Mouse (Mus musculus): ENCODE measurements at regions not wholly inside any gene's neighbourhood (a gene's known extent, or its start where the extent isn't known, plus 50 kb on each side); places are given as distances from the start of the nearest gene placed in this dataset.

DNA sequence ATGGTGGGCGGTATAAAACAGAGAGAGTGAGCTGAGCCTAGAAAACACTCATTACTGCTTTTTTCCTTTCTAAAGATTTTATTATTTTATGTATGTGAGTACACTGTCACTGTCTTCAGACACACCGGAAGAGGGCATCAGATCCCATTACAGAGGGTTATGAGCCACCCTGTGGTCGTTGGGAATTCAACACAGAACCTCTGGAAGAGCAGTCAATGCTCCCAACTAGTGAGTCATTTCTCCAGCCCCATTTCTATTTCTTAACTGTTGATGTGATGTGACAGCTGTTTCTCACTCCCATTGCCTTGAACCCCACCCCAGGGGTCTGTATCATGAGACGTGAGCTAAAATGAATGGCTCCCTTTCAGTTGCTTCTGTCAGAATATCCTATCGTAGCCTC is 82.6 kb upstream of the Haao start:
- no peak for DNase-seq (ENCODE audit: low spot score)

DNA sequence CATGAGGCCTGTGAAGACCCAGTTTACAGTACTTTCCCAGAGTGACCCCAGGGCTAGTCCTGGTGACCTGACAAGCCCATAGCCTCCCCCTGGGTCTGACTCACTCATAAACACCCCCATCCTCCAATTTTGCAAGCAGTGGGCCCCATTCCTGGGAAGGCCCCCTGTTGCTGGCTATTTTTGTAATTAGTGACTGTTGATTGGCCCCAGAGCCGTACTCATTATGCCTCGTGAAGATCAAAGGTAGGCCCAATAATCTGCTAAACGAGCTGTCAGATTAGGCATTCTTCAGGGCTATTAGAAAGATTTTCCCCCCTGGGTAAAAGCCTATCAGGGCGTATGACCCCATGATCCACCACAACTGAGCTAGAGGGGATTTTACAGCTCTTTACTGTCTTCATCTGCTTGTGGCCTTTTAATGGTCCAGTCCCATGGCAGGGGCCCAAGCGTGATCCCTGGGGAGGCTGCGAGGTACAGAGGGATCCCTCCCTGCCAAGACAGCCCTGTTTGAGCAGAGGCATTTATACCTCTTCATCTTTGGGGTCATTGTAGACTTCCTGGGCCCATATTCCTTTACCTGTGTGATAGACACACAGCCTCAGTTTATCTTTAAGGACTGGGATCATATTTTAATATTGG is 80.1 kb upstream of the Haao start:
- peak; percentile 49 for DNase-seq (ENCODE audit: low spot score)

DNA sequence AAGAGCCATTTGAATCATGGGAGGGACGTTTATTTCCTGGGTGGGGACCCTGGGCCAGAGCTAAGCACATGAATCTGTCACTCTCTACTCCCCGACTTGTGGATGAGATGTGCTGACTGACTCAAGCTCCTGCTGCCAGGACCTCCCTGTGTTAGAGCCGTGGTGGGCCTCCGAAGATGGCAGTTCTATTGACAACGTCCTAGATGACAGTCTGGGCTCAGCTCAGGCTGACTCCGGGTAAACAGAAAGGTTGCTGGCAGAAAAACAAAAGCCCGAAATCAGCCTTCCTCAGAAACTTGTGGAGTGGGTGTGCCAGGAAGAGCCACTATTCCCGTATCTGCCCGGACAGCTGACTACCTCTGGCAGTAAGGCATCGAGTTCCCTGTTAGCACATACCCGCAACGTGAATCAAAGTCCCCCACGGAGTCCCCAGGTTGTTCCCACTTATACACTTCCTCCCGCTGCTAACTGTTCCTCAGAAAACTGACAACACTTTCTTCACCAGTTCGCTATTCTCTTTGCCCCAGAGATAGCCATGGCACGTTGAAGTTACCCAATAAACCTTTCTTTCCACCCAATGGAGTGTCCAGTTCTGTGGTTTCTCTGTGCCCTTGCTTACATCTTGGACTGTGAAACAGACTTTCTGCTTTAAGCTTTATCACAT is 76.6 kb upstream of the Haao start:
- no peak for DNase-seq (ENCODE audit: low spot score)

DNA sequence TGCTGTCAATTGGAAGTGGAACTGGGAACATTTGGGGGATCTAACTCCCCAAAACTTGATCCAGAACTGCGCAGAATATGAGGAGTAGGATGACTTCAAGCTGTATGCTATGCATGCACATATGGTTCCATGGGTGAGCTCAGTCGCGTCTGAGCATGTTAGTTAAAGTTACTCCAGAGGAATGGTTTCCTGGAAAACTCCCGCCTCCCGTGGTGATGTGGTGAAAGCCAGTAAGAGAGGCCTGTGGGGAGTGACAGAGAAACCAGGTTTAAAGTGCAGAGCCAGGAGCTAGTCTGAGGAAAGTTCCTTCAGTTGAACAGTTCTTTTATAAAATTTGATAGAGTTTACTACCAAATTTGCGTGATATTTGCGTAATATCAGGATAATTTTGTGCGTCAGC is 73.1 kb upstream of the Haao start:
- DNase-seq (ENCODE audit: low spot score): no peak

DNA sequence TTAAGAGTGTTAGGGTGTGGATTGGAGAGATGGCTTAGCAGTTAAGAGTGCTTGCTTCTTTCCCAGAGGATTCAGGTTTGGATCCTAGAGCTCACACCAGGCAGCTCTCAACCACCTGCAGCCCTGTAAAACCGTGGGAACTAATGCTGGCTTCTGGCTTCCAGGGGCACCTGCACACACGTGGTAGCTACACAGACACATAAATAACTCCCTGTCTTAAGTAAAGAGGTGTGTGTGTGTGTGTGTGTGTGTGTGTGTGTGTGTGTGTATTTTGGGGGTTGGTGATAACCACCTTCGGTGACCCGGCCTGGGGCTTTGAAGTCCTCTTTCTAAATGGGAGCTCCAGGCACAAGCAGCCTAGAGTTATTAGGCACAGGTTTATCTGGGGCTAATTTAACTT is 72.5 kb upstream of the Haao start:
- DNase-seq (ENCODE audit: low spot score): no peak

DNA sequence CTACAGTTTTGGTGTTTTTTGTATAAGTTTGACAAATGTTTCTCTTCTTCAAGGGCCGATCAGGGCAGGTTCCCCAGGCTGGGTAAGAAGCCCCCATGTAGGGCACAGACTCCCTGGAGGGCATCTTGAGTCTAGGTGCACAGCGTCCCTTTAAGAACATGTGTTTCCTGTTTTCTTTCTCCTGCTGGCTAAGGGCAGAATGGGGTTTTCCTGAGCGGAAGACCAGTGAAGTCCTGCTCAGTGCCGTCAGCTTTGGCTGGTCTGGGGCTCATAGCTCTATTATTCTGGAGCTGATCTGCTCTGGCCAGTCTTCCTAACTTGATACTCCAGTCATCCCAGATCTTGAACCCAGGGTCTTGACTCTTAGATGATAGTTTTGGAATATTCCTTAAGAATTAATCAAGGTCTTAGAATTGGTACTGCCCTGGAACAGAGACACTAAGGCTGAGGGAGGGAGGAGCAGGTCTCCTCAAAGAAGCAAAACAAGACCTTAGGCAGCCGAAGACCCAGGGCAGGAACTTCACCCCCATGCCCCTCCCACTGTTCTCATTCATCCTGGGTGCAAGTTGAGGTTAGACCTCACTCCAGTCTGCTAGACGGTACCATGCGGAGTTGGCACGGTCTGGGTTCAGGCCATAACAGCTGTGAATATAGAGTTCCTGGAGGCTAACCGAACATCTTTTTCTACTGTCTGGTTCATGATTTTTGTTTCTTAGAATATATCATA is 70.8 kb upstream of the Haao start:
- no peak for DNase-seq (ENCODE audit: low spot score)

DNA sequence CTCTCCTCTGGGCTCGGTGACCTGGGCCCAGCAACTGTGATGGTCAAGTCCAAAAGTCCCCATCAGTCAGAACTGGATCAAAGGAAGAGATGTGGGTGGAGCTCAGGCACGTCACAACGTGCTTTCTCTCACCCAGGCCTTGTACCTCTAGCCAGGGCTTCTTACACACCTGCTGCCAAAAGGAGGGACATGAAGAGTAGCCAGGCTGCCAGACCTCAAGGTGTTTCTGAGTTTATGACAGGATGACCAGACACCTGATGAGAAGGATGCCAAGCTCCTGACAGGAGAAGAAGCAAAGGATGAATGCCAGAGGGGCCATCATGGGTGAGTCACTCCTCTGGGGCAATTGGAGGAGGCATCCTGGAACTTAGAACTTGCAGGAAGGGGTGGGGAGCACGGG is 70.0 kb upstream of the Haao start:
- no peak for DNase-seq (ENCODE audit: low spot score)

DNA sequence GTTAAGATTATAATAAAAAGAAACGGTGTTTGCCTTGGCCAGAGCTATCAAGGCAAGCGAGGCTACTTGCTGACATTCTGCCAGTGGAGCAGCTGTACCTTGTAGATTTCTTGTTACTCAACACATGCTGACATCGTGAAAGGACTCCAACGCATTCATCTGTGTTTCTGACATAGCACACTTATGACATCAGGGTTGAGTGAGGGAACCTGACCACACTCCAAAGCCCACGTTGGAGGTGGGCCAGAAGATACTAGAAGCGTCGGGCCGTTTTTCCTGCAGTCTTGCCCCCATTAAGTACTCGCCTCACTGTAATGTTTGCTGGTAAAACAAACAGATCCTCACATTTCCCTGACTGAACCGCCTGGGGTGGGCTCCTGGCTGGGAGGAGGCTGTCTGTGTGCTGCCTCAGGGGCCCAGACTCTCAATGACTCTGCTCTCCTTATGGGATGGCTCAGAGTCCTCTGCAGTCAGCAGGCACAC is 69.0 kb upstream of the Haao start:
- DNase-seq (ENCODE audit: low spot score): no peak

DNA sequence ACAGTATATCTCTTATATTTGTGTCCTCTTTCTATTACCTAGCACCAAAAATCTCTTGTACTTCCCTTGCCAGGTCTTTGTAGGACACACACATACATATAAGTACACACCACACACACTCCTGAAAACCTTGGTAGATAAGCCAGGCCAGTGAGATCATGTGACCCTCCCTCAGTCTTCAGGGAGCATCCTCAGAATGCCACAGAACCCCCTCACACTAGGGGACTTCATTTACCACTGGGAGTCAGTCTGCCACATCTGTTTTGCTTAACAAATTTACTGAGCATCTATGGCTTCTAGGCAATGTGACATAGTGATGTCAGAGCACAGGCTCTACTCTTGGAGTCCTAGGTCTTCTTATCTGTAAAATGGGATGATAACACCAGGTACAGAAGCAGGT is 67.3 kb upstream of the Haao start:
- DNase-seq (ENCODE audit: low spot score): no peak

DNA sequence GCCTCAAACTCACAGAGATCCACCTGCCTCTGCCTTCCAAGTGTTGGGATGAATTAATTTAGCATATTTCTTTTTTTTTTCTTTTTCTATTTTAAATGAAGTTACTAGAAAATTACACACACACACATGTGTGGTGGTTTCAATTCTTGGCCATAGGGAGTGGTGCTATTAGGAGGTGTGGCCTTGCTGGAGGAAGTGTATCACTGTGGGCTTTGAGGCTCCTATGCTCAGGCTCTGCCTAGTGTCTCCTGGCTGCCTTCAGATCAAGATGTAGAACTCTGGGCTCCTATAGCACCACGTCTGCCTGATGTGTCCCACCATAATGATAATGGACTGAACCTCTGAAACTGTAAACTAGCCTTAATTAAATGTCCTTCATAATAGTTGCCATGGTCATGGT is 66.8 kb upstream of the Haao start:
- no peak for DNase-seq (ENCODE audit: low spot score)

DNA sequence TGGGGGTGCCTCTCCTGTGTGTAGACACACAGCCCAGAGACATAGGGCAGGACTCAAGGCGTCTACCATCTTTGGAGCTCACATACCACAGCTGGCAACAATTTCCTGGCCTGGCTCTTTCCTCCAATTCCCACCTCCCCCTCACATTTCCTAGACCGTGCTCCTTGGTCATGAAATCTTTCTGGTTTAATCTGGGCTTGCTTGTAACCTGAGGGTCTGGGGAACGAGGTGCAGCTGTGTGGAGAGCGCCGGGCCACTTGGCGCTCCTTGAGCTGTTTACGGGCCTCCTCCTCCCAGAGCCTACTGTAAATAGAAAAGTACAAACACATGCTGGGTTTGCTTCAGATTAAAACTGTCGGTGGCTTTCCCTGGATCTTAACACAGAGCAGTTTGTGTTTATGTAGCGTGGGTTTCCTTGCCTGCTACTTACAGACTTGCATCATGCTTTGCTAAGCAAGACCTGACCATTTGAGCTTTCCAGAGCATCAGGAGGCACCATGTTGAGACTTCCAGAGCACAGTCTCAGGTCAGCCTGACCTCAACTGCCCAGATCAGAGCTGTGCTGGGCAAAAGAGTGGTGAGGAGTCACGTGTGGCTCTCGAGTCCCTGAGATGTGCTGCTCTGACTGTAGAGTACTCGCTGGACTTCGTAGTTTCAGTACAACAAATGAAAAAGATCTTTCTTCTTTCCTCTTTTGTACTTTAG is 66.1 kb upstream of the Haao start:
- no peak for DNase-seq (ENCODE audit: low spot score)

DNA sequence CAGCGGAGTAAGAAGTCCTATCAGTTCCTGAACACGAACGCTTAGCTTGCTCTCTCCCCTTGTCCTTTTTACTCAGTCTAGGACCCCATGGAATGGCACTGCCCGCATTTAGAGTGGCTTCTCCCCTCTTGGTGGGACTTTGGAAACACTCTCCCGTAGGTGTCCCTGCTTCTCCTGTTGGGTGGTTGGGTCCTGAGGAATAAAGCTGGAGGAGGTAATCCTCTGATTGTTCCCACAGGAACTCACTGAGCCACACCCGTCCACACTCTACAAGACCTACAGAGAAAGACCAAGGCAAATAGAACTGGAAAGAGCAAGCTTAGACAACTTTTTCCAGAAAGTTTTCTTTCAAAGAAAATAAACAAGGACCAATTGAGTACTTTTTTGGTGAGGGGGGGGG is 64.7 kb upstream of the Haao start:
- DNase-seq (ENCODE audit: low spot score): no peak

DNA sequence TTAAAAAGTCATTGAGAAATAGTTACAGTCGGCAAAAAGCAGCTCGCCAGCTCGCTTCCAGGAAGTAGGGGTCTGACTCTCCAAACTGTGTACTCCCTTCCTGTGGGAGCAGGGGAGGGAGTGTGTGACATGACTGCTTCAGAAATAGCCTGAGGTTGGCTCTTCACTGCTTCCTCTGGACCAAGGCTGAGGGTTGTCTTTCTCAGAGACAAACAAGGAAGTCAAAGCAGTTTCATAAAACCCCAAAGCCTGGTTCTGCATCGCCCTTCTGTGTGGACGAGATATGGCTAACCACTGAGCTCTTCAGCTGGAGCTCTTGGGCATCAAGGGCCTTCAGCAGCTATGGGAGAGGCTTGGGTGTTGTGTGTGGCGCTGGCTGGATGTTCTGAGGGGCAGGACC is 61.0 kb upstream of the Haao start:
- no peak for DNase-seq (ENCODE audit: low spot score)

DNA sequence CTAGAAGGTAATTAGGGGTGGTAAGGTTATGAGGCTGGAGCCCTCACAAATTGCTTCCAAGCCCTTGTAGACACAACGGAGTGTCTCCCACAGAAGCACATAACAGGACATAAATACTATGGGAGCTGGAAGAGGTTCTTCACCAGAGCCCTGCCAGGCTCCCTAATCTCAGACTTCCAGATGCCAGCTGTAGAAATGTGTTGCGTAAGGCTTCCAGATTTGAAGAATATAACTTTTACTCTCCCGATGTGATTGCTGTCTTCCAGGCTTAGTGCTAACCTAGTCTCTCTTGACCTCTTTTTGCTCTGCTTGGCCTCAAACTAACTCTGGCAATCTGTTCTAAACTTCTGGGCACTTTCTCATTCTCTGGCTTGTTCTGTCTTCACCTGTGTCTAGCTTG is 59.8 kb upstream of the Haao start:
- DNase-seq (ENCODE audit: low spot score): no peak

DNA sequence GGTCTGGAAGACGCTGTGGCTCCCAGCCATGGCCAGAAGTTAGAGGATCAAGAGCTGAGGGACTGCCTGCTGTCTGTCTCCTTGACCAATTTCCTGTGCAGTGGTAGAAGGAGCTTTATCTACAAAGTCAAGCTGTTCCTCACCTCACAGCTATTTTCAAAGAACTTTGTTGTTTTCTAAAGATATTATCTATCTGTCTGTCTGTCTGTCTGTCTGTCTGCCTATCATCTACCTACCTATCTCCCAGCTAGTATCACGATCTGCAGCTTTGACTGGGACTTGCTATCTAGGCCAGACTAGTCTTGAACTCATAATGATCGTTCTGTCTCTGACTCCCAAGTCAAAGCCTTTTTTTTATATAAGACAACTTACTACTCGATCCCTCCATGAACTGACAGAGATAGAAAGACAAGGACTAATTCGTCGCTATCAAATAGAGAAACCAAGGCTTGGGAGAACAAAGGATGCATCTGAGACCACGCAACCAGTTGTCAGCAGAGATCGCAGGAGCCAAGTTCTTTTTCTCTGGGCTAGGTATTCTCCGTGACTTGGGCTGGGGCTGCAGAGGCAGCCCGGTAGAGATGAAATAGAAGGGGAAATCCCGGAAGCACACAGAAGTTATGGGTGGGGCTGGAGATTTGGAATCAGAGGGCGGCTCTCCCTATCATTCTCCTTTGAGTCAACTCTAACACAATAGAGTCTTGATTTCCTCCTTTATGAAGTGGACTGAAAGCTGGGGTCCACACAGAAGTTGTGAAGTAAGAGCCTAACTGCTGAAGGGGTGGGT is 59.2 kb upstream of the Haao start:
- no peak for DNase-seq (ENCODE audit: low spot score)

DNA sequence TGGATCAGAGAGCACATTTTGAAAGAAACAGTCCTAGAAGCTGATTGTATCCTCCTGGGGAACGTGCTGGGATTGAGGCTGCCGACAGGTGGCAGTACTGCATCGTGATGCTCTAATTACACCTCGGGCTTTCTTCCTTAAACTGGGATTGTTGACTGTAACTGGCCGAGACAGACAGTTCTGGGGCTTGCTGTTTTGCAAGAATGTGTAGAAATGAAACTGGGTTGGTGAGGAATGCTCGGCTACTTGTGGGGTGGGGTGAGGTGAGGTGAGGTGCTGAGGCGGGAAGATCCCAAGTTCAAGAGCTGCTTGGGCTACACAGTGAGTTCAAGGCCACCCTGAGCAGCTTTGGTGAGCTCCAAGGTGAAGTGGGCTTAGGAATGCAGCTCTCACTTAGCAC is 55.7 kb upstream of the Haao start:
- DNase-seq (ENCODE audit: low spot score): peak; percentile 40

DNA sequence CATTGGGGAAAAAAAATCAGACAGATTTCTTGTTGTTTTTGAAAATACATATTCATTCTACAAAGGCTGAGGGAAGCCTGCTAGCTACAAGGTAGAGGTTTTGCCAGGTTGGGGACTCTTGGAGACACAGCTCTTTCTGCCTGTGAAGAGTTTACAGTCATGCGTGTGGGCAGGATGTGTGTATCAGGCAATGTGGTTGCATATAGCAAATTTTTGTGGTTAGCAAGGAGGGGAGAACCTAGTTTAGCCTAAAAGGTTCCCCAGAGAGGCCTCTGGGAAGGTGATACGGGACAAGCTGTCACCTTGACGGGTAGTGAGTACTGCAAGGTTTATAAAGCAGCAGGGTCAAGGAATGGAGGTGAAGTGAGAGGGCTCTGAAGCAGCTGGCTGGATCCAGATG is 54.8 kb upstream of the Haao start:
- DNase-seq (ENCODE audit: low spot score): no peak

DNA sequence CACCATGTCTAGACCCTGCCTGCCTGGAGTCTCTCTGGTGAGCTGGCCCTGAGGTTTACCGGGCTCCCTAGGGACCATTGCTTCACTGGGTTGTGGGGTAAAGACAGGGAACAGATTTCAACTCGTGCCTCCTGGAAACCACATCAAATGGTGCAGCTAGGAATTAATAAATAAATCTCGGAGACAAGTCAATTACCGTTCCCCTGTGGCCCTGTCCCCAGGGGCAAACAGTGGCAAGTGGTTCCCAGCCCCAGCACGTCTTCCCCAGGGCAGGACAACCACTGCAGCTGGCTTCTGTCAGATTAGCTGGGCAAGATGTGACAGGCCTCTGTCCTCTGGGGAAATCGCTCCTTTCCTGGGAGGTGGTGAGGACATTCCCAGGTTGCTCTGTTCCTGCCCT is 54.3 kb upstream of the Haao start:
- no peak for DNase-seq (ENCODE audit: low spot score)

DNA sequence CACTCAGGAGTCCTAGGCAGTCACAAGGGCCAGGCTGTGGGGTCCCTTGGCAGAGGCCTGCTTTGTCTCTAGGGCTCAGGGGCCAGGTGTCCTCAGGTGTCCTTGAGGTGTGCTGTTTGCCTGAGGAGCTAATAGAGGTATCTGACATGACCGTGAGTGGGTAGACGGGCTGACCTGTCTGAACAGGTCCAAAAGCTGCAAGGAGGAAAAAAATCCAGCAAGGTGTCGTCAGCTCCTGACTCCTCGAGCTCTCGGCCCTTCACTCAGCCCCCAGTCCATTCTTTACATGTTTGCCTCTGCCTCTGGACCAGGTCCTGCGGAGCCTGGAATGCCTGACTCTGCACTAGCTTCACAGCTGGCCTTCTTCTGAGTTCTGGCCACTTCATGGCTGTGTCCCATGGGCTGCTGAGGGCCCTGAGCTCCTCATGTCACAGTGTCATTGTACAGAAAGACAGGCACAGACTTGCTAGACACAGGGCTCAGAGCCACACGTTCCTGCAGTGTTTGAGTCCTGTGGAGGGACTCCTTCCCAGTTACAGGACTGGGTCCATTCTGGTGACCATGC is 51.9 kb upstream of the Haao start:
- DNase-seq (ENCODE audit: low spot score): no peak

DNA sequence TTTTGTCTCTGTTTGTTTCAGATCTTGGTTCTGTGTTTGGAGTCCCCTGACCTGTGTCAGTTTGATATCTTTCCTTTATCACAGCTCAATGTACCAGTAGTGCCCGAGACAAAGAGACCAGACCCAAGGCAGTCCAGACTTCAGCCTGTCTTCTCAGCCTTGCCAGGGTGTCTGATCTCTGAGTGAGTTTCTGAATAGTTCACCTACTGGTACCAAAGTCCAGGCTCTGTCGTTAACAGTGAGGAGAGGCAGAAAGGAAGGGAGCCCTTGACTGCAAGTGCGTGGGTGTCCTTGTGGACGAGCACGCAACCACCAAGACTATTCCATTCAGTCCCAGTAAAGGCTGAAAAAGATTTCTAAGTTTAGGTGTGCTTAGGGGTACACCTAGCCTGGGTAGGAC is 50.8 kb upstream of the Haao start:
- no peak for DNase-seq (ENCODE audit: low spot score)
